Mouse (Mus musculus): Measurements from ENCODE around the gene Tns1.

The Tns1 gene

GRCm38 (mm10) chr1:74034211-74034610 lies 90.0 kb downstream of the Tns1 start:
- no peak for DNase-seq (ENCODE audit: low read depth, low spot score)

- no peak for DNase-seq (ENCODE audit: low read depth, low spot score)
Observed at GRCm38 (mm10) chr1:74033407-74033806, 90.8 kb downstream of the Tns1 start.

- no peak for DNase-seq (ENCODE audit: low read depth, low spot score)
Observed at GRCm38 (mm10) chr1:74032966-74033365, 91.3 kb downstream of the Tns1 start.

GRCm38 (mm10) chr1:74031771-74032609 lies 92.3 kb downstream of the Tns1 start:
- no peak for DNase-seq (ENCODE audit: low read depth, low spot score)

- DNase-seq (ENCODE audit: low read depth, low spot score): peak; percentile 43
Observed at GRCm38 (mm10) chr1:74030901-74031360, 93.3 kb downstream of the Tns1 start.

GRCm38 (mm10) chr1:74030285-74030684 lies 94.0 kb downstream of the Tns1 start:
- DNase-seq (ENCODE audit: low read depth, low spot score): no peak

GRCm38 (mm10) chr1:74029669-74030068 lies 94.6 kb downstream of the Tns1 start:
- DNase-seq (ENCODE audit: low read depth, low spot score): no peak

GRCm38 (mm10) chr1:74028881-74029266 lies 95.4 kb downstream of the Tns1 start:
- DNase-seq (ENCODE audit: low read depth, low spot score): no peak

GRCm38 (mm10) chr1:74028118-74028880 lies 96.0 kb downstream of the Tns1 start:
- no peak for DNase-seq (ENCODE audit: low read depth, low spot score)

GRCm38 (mm10) chr1:74027559-74028091 lies 96.6 kb downstream of the Tns1 start:
- no peak for DNase-seq (ENCODE audit: low read depth, low spot score)

GRCm38 (mm10) chr1:74026703-74027195 lies 97.5 kb downstream of the Tns1 start:
- no peak for DNase-seq (ENCODE audit: low read depth, low spot score)

GRCm38 (mm10) chr1:74025651-74026226 lies 98.5 kb downstream of the Tns1 start:
- peak; percentile 33 for DNase-seq (ENCODE audit: low read depth, low spot score)

- no peak for DNase-seq (ENCODE audit: low read depth, low spot score)
Observed at GRCm38 (mm10) chr1:74025227-74025626, 99.0 kb downstream of the Tns1 start.

GRCm38 (mm10) chr1:74024452-74025190 lies 99.6 kb downstream of the Tns1 start:
- DNase-seq (ENCODE audit: low read depth, low spot score): peak; percentile 52

- no peak for DNase-seq (ENCODE audit: low read depth, low spot score)
Observed at GRCm38 (mm10) chr1:74022998-74023397, 101.3 kb downstream of the Tns1 start.

GRCm38 (mm10) chr1:74022536-74022935 lies 101.7 kb downstream of the Tns1 start:
- no peak for DNase-seq (ENCODE audit: low read depth, low spot score)

- no peak for DNase-seq (ENCODE audit: low read depth, low spot score)
Observed at GRCm38 (mm10) chr1:74020235-74020634, 104.0 kb downstream of the Tns1 start.

- DNase-seq (ENCODE audit: low read depth, low spot score): no peak
Observed at GRCm38 (mm10) chr1:74017399-74018172, 106.7 kb downstream of the Tns1 start.

GRCm38 (mm10) chr1:74016618-74017017 lies 107.6 kb downstream of the Tns1 start:
- DNase-seq (ENCODE audit: low read depth, low spot score): no peak

GRCm38 (mm10) chr1:74015513-74016234 lies 108.6 kb downstream of the Tns1 start:
- DNase-seq (ENCODE audit: low read depth, low spot score): no peak
